Mouse (Mus musculus) induced T-regulatory cell, adult 2 months (primary cell): ENCODE data around the gene Mylip.

Experiments used
- DNase-seq: peaks from one replicate; pipeline ENCODE4 v3.0.0-alpha.2; 2012; ENCODE audit warnings: low read depth

Gene Mylip

GRCm38 (mm10) chr13:45389448-45390311 lies at the start of gene Mylip:
Mylip (plus strand) TSS chr13:45389742.
- peak; percentile 98 for DNase-seq

- DNase-seq = no peak
Measured at GRCm38 (mm10) chr13:45341991-45342390, 47.6 kb upstream of the Mylip start.

- no peak for DNase-seq
Measured at GRCm38 (mm10) chr13:45343541-45343940, 46.0 kb upstream of the Mylip start.

GRCm38 (mm10) chr13:45343966-45344365 lies 45.6 kb upstream of the Mylip start:
- no peak for DNase-seq

- DNase-seq = no peak
Measured at GRCm38 (mm10) chr13:45345471-45346159, 43.9 kb upstream of the Mylip start.

GRCm38 (mm10) chr13:45351483-45351882 lies 38.1 kb upstream of the Mylip start:
- no peak for DNase-seq

- no peak for DNase-seq
Measured at GRCm38 (mm10) chr13:45354824-45355223, 34.7 kb upstream of the Mylip start.

GRCm38 (mm10) chr13:45358208-45358607 lies 31.3 kb upstream of the Mylip start:
- DNase-seq = no peak

GRCm38 (mm10) chr13:45358676-45359323 lies 30.7 kb upstream of the Mylip start:
- DNase-seq = no peak

- no peak for DNase-seq
Measured at GRCm38 (mm10) chr13:45365788-45366187, 23.8 kb upstream of the Mylip start.

GRCm38 (mm10) chr13:45371673-45372072 lies 17.9 kb upstream of the Mylip start:
- peak; percentile 76 for DNase-seq

GRCm38 (mm10) chr13:45372456-45372855 lies 17.1 kb upstream of the Mylip start:
- no peak for DNase-seq

GRCm38 (mm10) chr13:45374846-45375245 lies 14.7 kb upstream of the Mylip start:
- DNase-seq = no peak

- no peak for DNase-seq
Measured at GRCm38 (mm10) chr13:45382208-45382607, 7.3 kb upstream of the Mylip start.

- DNase-seq = no peak
Measured at GRCm38 (mm10) chr13:45384636-45385035, 4.9 kb upstream of the Mylip start.

GRCm38 (mm10) chr13:45385521-45385920 lies 4.0 kb upstream of the Mylip start:
- no peak for DNase-seq

GRCm38 (mm10) chr13:45386253-45386652 lies 3.3 kb upstream of the Mylip start:
- no peak for DNase-seq

GRCm38 (mm10) chr13:45387231-45387630 lies 2.3 kb upstream of the Mylip start:
- DNase-seq = peak; percentile 39

- no peak for DNase-seq
Measured at GRCm38 (mm10) chr13:45388254-45388805, 1.2 kb upstream of the Mylip start.

GRCm38 (mm10) chr13:45388889-45389288 lies 653 bp upstream of the Mylip start:
- no peak for DNase-seq

- DNase-seq = peak; percentile 64
Measured at GRCm38 (mm10) chr13:45390312-45390961, 895 bp downstream of the Mylip start.
